Mouse (Mus musculus): Measurements from ENCODE around the gene B4galt2. TPM values are rescaled to one million over a fixed set of nuclear protein-coding genes. Genes with fewer than 3 reads are reported as not detected.
A peak's percentile ranks its signal among the peaks of the same experiment; 100 is the strongest.

The B4galt2 gene
- polyA plus RNA-seq (2015; fragmentation: Nextera tagmentation; extraction: Ambion mirVana): 43.7 and 45.5 TPM in 2 replicates

DNA sequence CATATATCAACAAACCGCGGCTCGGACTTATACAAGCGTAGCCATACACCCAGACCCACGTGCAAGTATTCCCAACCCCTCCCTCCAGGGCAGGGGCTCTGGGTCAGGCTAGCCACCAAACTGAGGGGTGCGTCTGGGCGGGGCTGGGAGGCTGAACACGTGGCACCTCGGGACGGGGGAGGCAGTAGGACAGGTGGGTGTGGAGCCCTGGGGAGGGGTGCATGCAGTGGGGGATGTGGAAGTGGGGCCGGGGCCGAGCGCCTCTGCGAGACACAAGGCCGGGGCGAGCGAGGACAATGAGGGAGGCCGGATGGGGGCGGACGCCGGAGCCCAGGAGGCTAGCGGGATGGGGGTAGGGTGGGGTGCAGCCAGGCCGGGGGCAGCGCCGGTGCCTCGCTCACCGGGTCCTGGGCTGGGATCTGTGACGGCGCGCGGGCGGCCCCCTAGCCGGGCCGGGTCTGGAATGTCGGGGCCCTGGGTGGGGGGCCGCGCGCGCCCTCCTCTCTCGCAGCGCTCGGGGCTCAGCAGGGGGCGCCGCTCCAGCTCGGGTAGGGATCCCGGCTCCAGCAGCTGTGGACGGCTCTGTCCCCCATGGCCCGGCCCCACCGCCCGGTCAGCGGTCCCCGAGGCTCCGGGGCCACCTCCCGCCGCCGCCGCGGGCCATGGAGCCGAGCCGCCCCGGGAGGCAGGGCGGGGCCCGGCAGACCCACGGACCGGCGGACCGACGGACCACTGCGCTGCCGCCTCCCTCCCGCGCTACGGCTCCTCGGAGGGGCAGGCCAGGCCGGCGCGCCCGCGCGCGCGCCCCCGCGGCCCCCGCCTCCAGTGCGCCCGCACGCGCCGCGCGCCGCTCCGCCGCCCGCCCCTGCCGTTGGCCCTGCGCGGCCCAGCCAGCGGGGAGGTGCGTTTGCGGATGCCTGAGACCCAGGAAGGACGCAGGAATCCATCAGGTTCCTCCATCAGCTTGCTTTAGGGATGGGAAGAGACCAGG, at the start of gene B4galt2:
Gene B4galt2 (minus strand): TSS at position 787 of the 991 bp plus-strand sequence.
- Histone ChIP-seq H3K9me3 (no peaks in the 10 kb centered on the region), H3K4me3 (peak within 1 kb of the TSS; percentile 76), H3K9ac (peak within 1 kb of the TSS; percentile 97), H3K27ac (replicated peaks) (peak within 1 kb of the TSS; percentile 83), H3K36me3 (peaks cover 52% of the 10 kb centered on the region), H3K27me3 (no peaks in the 10 kb centered on the region), H3K4me1 (replicated peaks) (peaks cover 84% of the 10 kb centered on the region), H3K4me2 (peak within 1 kb of the TSS; percentile 90)
- ATAC-seq (ENCODE audit: low read depth): peak; percentile 53
- WGBS: under 1% methylated on average over 67 of the region's 103 CpGs

DNA sequence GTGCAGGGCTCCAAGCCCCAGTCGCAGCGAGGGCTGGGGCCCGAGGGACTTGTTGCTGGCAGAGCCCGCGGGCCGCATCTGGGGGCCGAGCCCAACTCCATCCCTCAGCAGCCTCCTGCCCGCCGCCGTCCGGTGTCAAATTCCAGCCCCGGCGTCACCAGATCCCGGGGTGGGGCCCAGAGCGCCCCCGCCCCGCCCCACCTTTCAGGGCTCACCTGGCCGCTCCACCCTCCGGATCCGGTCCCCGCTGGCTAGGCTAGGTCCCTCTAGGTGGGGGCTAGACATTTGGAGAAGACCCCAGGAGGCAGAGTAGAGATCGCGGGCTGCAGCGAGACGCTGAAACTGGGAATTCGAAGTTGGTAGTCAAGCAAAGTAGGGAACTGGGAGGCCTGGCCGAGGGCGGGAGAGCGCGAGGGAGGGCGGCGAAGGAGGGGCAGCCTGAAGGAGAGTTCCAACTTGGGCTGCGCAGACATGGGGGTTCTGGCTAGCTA, 46.1 kb upstream of the B4galt2 start, which contains the start of gene Artn:
Gene Artn (minus strand): TSS at position 373 of the 491 bp plus-strand sequence.
- Histone ChIP-seq H3K27ac (replicated peaks) (no peak within 1 kb of the TSS), H3K4me2 (peak within 1 kb of the TSS; percentile 57), H3K27me3 (peaks cover 61% of the 10 kb centered on the region), H3K9ac (peak within 1 kb of the TSS; percentile 41), H3K9me3 (no peaks in the 10 kb centered on the region), H3K36me3 (peaks cover 10% of the 10 kb centered on the region), H3K4me1 (replicated peaks) (peaks cover 38% of the 10 kb centered on the region), H3K4me3 (peak within 1 kb of the TSS; percentile 30)
- under 1% methylated on average over 33 of the region's 33 CpGs for WGBS
- ATAC-seq (ENCODE audit: low read depth): no peak

DNA sequence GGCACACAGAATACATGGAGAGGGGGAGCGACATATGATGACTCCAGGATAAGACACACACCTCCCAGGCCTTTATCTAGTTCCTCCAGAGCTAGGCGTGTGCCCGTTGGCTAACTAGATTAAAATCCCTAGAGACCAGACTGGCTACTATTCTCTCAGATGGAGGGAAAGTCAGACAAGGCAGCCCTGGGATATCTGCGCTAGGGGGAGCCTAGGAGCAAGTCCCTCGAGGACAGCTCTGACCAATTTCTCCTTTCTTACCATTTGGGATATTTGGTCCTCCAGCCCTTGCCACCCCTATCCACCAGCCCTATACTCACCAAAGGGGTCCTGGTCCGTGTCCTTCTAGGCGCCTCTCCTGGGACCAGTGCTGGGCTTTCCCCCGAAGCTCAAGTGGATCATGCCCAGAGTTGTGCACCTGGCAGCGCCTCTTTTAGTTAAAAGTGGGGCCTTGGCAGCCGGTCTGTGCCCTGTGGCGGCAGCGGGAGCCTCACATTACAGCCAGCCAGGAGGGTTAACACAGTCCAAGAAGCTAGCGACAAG, 45.5 kb upstream of the B4galt2 start:
- H3K9ac ChIP-seq: peak overlapping the region; percentile 41; the same call in 1 of the 2 replicates
- no peak overlapping the region for H3K27ac ChIP-seq (replicated peaks)
- no peaks in the 10 kb centered on the region for H3K9me3 ChIP-seq
- peaks cover 10% of the 10 kb centered on the region for H3K36me3 ChIP-seq
- H3K4me2 ChIP-seq: peak overlapping the region; percentile 57
- ATAC-seq (ENCODE audit: low read depth): no peak
- WGBS: 6% methylated on average over 13 of the region's 13 CpGs
- peaks cover 67% of the 10 kb centered on the region for H3K27me3 ChIP-seq
- peaks cover 38% of the 10 kb centered on the region for H3K4me1 ChIP-seq (replicated peaks)
- peak overlapping the region; percentile 30 for H3K4me3 ChIP-seq

DNA sequence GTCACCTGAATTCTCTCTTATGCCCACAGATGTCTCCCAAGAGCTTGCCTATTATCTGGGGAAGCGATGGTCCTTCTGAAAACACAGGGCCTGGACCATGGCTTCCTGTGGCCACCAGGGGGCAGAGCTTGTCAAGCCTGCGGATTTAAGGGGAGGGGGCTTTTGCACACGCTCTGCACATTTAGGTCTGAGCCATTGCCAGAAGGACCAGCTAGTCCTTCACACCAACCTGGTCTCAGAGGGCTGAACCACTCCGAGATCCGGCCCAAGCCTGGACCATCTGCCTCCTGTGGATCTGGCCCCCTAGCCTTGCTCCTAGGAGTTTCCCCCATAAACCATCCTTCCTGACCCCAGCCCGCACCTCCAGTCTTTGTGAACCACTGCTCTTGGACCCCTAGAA, 44.9 kb upstream of the B4galt2 start:
- H3K27ac ChIP-seq (replicated peaks): no peak overlapping the region
- H3K4me2 ChIP-seq: 0 out of 2 replicates have a peak overlapping the region, but pooled peaks have one; percentile 57
- peaks cover 67% of the 10 kb centered on the region for H3K27me3 ChIP-seq
- peak; percentile 32 for ATAC-seq (ENCODE audit: low read depth)
- no peak overlapping the region for H3K4me3 ChIP-seq
- WGBS: 9% methylated on average over 6 of the region's 6 CpGs
- peaks cover 38% of the 10 kb centered on the region for H3K4me1 ChIP-seq (replicated peaks)
- peaks cover 10% of the 10 kb centered on the region for H3K36me3 ChIP-seq
- H3K9ac ChIP-seq: no peak overlapping the region
- H3K9me3 ChIP-seq: no peaks in the 10 kb centered on the region

DNA sequence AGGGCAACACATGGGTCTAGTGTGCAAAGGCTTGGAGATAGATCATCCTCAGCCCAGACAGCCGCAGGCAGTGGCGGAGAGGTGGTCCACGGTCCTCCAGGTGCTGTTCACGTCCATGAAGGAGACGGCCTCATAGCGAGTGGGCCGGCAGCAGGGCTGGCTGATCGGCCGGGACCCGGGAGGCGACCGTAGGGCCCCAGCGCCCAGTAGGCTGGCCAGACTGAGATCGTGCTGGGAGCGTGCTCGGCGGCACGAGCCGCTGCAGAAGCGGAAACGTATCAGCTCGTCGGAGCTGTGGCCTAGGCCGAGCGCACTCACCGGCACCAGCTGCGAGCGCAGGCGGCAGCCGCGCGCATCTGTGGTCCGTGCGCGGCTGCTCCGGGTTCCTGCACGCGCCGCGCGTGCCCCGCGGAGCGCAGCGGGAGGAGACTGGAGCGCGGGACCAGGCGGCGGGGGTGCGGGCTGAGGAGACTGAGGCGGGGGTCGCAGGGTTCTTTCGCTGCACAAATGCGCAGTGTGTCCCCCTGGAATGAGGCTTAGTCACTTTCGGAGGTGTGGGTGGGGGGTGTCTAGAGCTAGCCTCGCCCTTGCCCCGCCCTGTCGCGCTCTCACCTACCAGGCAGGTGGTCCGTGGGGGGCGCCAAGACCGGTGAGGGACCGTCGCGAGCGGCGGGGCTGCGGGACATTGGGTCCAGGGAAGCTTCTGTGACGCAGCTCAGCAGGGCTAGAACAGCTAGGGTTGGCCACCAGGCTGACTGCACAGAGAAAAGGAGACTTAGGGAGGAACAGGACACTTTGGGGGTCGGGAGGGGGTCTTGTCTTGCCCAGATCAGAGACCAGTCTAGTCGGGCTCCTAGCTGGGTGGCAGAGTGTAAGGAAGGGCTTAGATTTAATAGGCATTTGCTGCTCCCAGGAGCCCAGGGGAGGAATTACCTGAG, 43.5 kb upstream of the B4galt2 start:
- no peaks in the 10 kb centered on the region for H3K9me3 ChIP-seq
- peak overlapping the region; percentile 78 for H3K9ac ChIP-seq
- H3K27ac ChIP-seq (replicated peaks): 0 out of 2 replicates have a peak overlapping the region, but pooled peaks have one; percentile 18
- peak; percentile 76 for ATAC-seq (ENCODE audit: low read depth)
- peak overlapping the region; percentile 89 for H3K4me2 ChIP-seq
- peaks cover under 1% of the 10 kb centered on the region; the same call in 1 of the 2 replicates for H3K36me3 ChIP-seq
- peaks cover 67% of the 10 kb centered on the region for H3K27me3 ChIP-seq
- peak overlapping the region; percentile 51 for H3K4me3 ChIP-seq
- under 1% methylated on average over 71 of the region's 71 CpGs for WGBS
- peaks cover 38% of the 10 kb centered on the region for H3K4me1 ChIP-seq (replicated peaks)

DNA sequence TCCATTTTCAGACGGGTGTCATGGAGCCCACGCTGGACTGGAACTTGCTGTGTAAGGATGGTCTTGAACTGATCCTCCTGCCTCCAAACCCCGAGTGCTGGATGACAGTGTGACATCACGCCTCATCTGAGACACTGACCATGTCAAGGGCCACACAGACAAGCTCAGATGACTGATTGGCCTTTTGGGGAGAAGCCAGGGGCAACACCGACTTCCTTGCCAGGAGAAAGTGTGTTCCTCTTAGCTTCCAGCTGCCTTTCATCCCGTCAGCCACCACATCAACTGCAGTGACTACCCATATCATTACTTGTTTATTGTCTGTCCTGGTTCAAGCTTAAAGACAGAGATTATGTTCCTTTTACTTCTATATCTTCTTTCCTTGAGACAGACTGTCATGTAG, 41.6 kb upstream of the B4galt2 start:
- H3K27ac ChIP-seq (replicated peaks): no peak overlapping the region
- H3K4me3 ChIP-seq: no peak overlapping the region
- no peak for ATAC-seq (ENCODE audit: low read depth)
- no peaks in the 10 kb centered on the region for H3K36me3 ChIP-seq
- 69% methylated on average over 4 of the region's 6 CpGs for WGBS
- H3K4me1 ChIP-seq (replicated peaks): peaks cover 37% of the 10 kb centered on the region
- H3K27me3 ChIP-seq: peaks cover 59% of the 10 kb centered on the region
- no peak overlapping the region for H3K4me2 ChIP-seq
- no peak overlapping the region for H3K9ac ChIP-seq
- H3K9me3 ChIP-seq: no peaks in the 10 kb centered on the region

DNA sequence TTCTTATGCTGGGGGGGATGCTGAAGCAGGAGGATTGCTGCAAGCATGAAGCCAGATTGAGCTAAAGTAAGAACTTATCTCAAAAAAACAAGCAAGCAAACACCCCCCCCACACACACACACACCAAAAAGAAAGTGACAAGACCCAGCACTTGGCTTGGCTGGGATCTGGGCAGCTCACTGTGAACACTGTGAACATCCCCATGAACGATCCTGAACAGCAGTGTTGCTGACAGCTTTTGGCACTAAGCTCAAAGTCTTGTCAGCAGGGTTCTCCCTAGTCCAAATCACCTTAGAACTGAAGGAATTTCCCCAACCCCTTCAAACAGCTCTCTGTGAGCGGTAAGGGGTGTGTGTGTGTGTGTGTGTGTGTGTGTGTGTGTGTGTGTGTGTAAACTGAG, 40.2 kb upstream of the B4galt2 start:
- no peak overlapping the region for H3K9ac ChIP-seq
- H3K4me2 ChIP-seq: no peak overlapping the region
- H3K4me1 ChIP-seq (replicated peaks): peaks cover 23% of the 10 kb centered on the region
- no peak for ATAC-seq (ENCODE audit: low read depth)
- no peaks in the 10 kb centered on the region for H3K9me3 ChIP-seq
- WGBS: 65% methylated on average over 2 of the region's 2 CpGs
- peaks cover 45% of the 10 kb centered on the region for H3K27me3 ChIP-seq
- H3K27ac ChIP-seq (replicated peaks): no peak overlapping the region
- H3K4me3 ChIP-seq: no peak overlapping the region
- H3K36me3 ChIP-seq: no peaks in the 10 kb centered on the region

DNA sequence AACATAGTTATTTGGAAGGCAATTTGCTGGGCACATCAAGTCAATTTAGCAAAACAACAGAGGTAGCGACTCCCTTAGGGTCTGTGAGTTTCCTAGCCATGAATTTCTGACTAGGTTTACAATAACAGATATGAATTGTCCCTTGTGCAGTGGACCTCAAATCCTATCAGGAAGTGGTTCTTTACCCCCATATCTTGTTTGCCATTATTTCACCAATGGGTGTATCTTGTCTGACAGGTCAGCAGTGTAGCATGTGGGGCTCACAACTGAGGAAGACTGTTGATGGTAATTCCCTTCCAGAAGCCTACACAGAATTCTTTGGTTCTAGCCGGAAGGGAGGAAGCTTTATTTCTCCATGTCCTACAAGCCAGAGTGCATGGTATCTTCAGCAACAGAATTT, 38.1 kb upstream of the B4galt2 start:
- Histone ChIP-seq H3K9me3 (no peaks in the 10 kb centered on the region), H3K27me3 (peaks cover 24% of the 10 kb centered on the region), H3K4me3 (no peak overlapping the region), H3K9ac (no peak overlapping the region), H3K36me3 (no peaks in the 10 kb centered on the region), H3K4me2 (no peak overlapping the region), H3K27ac (replicated peaks) (no peak overlapping the region), H3K4me1 (replicated peaks) (peaks cover 4% of the 10 kb centered on the region)
- ATAC-seq (ENCODE audit: low read depth): no peak
- WGBS: 84% methylated on average over 2 of the region's 2 CpGs

DNA sequence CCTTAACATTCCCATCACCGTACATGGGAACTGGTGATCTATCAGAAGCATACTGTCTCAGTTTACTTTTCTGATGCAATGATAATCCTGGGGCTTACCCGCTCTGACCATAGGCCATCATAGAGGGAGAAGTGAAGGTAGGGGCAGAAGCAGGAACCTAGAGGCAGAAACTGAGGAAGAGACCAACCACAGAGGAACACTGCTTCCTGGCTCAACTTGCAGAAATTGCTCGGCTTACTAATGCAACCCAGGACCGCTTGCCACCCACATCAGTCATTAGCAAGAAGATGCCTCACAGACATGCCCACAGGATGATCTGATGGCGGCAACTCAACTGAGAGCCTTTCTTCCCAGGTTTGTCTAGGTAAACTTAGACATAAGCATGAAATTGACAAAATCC, 35.5 kb upstream of the B4galt2 start:
- no peak overlapping the region for H3K4me3 ChIP-seq
- ATAC-seq (ENCODE audit: low read depth): no peak
- no peaks in the 10 kb centered on the region for H3K9me3 ChIP-seq
- H3K9ac ChIP-seq: no peak overlapping the region
- peaks cover 17% of the 10 kb centered on the region for H3K4me1 ChIP-seq (replicated peaks)
- no peak overlapping the region for H3K4me2 ChIP-seq
- no peak overlapping the region for H3K27ac ChIP-seq (replicated peaks)
- peaks cover under 1% of the 10 kb centered on the region; the same call in 1 of the 2 replicates for H3K27me3 ChIP-seq
- H3K36me3 ChIP-seq: no peaks in the 10 kb centered on the region
- WGBS: 92% methylated on average over 5 of the region's 5 CpGs

DNA sequence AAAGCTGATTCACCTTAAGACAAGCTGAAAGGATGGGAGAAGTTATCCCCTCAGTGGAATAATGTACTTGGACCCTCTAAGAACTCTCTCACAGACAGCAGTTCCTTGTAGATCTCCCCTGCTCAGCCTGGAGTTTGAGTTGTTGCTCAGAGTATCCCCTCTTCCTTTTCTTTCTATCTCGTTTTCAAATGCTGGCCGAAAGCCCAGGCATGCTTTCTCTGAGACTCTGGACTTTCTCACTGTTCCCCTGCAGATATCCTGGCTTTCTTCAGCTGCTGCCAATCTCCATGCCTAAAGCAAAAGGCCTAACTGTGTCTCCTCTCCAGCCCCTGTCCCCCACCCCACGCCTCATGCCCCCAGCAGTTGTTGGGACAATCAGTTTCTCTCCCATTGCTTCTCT, 35.0 kb upstream of the B4galt2 start:
- Histone ChIP-seq H3K4me2 (no peak overlapping the region), H3K27me3 (no peaks in the 10 kb centered on the region; the same call in 1 of the 2 replicates), H3K9ac (no peak overlapping the region), H3K4me1 (replicated peaks) (peaks cover 22% of the 10 kb centered on the region), H3K36me3 (no peaks in the 10 kb centered on the region), H3K9me3 (no peaks in the 10 kb centered on the region), H3K4me3 (no peak overlapping the region), H3K27ac (replicated peaks) (no peak overlapping the region)
- ATAC-seq (ENCODE audit: low read depth): no peak
- WGBS: 77% methylated on average over 3 of the region's 3 CpGs

DNA sequence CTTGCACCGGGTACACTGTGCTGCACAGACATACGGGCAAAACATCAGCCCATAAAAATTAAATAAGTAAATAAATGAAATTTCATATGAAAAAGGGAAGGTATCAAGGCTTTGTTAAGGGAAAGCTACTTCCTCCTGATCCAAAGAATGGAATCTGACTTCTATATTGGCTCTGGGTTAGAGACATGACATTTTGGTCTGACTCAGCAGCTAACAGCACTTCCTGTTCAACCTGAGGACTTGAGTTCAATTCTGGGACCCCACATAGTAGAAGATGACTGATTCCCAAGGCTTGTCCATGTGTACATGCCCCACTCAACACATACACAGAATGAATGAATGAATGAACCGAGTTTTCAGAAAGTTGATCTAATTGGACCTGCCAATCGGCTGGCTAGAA, 34.6 kb upstream of the B4galt2 start:
- no peak overlapping the region for H3K4me3 ChIP-seq
- no peak for ATAC-seq (ENCODE audit: low read depth)
- no peaks in the 10 kb centered on the region for H3K9me3 ChIP-seq
- H3K4me2 ChIP-seq: no peak overlapping the region
- H3K36me3 ChIP-seq: no peaks in the 10 kb centered on the region
- no peak overlapping the region for H3K27ac ChIP-seq (replicated peaks)
- 94% methylated on average over 4 of the region's 4 CpGs for WGBS
- H3K27me3 ChIP-seq: no peaks in the 10 kb centered on the region; the same call in 1 of the 2 replicates
- H3K4me1 ChIP-seq (replicated peaks): peaks cover 26% of the 10 kb centered on the region
- no peak overlapping the region for H3K9ac ChIP-seq

All from neural tube, embryonic 13.5 days (tissue).